Mouse (Mus musculus) layer of hippocampus, adult 2 months (tissue): ENCODE measurements around the gene Slc6a3. TPM values are rescaled to one million over a fixed set of nuclear protein-coding genes. Genes with fewer than 3 reads are reported as not detected.

Source experiments
- DNase-seq, 2 experiments: peaks; one replicate each; pipeline ENCODE4 v3.0.0; 2022; ENCODE audit warnings: low spot score in 2 of 2
- H3K27ac ChIP-seq: fragments of 200-600 bp; 2 replicates; pipeline ENCODE4 v1.8.1; 2022
- H3K4me3 ChIP-seq: fragments of 200-600 bp; 2 replicates; pipeline ENCODE4 v1.8.1; 2022; ENCODE audit warnings: mild to moderate bottlenecking
- CTCF ChIP-seq: fragments of 200-600 bp; conservative IDR thresholded peaks from 2 replicates; pipeline ENCODE4 v1.8.1; 2022; ENCODE audit warnings: antibody characterized with exemption, mild to moderate bottlenecking, moderate library complexity
- long read RNA-seq, 2 experiments: library from polyadenylated mRNA; stranded (forward); transcript quantifications; one replicate each; pipeline ENCODE4 v2.0.0; 2021; ENCODE audit warnings: borderline mapping rate in 2 of 2
- total RNA-seq, 2 experiments: library from RNA; stranded (reverse); gene quantifications; 2 replicates each; pipeline ENCODE4 v1.2.3; 2021

The Slc6a3 gene
- under 1 TPM in 1 of 2 experiments, not detected in 1; 0.20 TPM for total RNA-seq
- long read RNA-seq, experiment 1 = 0 reads
- long read RNA-seq, experiment 2 = 0 reads

DNA sequence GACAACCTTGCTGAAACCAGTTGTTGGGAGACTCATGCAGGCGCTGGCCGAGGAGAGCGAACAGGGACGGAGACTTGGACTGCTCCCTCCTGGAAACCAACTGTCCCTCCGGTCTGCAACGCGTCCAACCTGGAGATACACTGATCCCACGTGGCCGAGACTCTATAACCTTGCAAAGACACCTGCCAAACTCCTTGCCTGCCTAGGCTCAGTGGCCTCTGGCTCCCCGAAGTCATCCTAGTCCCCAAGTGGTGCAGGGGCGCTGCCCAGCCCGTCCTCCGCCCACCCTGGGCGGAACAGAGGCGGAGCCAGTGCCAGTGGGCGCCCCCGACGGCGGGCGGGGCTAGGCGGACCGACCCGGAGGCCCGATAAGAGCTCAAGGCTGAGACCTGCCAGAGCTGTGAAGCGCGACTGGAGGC lies at the start of gene Slc6a3:
Slc6a3 (plus strand) TSS at position 345 of the 419 bp plus-strand sequence.
- TF ChIP-seq CTCF = no peak
- Histone ChIP-seq H3K4me3 (peak within 1 kb of the TSS; percentile 45), H3K27ac (no peak within 1 kb of the TSS)
- DNase-seq = peak in 1 of 2 experiments; percentile 18

DNA sequence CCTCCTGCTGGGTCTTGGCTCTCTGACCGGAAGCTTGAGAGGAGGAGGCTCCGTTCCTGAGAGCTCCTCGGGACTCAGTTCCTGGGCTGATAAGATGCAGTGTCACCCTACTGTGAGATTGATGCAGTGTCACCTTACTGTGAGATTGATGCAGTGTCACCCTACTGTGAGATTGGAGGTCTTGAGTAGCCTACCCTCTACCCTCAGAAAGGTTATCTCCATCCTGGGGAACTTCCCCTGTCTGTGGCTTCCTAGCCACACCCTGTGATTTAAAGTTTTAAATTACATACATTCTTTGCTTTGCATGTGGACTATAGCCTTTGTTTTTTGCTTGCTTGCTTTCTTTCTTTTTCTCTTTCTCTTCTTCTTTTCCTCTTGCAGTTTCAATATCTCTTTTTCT lies 48.4 kb upstream of the Slc6a3 start:
- no peak for DNase-seq
- no peak overlapping the region for H3K27ac ChIP-seq
- H3K4me3 ChIP-seq = no peak overlapping the region
- no peak for TF ChIP-seq CTCF

DNA sequence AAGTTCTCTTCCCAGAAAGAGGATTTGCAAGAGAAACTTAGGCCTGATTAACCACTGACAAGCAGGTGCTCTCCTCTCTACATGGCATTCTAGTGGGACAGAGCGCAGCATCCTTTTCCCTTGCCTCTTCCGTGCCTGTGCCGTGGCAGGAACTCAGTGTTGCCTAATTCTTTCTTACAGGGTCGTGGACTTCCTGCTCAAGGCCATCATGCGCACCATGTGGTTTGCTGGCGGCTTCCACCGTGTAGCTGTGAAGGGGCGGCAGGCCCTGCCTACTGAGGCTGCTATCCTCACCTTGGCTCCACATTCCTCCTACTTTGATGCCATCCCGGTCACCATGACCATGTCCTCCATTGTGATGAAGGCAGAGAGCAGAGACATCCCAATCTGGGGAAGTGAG lies 47.8 kb upstream of the Slc6a3 start:
- DNase-seq = no peak
- no peak overlapping the region for H3K4me3 ChIP-seq
- no peak overlapping the region for H3K27ac ChIP-seq
- no peak for TF ChIP-seq CTCF

DNA sequence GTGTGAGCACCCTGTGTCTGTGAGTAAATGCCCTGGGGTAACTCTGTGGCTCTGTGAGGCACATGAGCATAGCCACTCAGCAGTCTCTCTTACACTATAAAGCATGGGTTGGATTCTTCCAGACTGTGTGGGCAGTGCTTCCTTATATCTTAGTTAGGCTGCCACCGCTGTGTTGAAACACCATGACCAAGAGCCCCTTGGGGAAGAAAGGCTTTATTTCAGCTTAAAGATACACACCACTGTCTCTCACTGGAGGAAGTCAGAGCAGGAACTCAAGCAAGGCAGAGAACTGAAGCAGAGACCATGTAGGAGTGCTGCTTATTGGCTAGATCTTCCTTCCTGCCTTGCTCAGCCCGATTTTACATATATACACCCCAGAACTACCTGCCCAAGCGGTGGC lies 46.6 kb upstream of the Slc6a3 start:
- TF ChIP-seq CTCF = no peak
- DNase-seq = no peak
- Histone ChIP-seq H3K4me3 (no peak overlapping the region), H3K27ac (no peak overlapping the region)

DNA sequence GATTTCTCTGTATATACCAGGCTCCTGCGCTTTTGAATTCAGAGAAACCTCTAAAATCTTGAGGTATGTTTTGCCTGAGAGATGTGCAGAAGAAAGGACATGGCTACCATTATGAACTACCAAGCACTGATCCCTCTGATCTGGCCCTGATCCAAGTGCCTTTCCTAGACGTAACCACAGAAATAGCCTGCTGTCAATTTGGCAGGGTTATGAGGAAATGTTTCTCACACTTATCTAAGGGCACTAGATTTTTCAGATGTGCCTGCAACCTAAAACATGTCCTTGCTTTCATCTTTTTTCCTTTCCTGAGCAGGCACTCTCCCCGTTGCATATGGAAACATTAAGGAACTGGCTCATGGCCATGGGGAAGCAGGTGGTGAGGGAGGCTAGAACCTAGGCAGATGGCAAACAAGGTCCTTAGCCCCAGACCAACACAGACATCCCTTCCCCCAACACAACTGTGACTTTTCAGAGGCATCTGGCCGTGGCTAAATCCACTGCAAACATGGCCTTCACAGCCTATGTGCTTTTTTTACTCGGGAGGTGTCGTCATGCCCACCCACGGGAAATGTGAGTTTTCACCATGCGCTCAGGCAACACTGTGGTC lies 45.9 kb upstream of the Slc6a3 start:
- Histone ChIP-seq H3K4me3 (no peak overlapping the region), H3K27ac (peak overlapping the region; percentile 29; the same call in 1 of the 2 replicates)
- no peak for TF ChIP-seq CTCF
- no peak for DNase-seq

DNA sequence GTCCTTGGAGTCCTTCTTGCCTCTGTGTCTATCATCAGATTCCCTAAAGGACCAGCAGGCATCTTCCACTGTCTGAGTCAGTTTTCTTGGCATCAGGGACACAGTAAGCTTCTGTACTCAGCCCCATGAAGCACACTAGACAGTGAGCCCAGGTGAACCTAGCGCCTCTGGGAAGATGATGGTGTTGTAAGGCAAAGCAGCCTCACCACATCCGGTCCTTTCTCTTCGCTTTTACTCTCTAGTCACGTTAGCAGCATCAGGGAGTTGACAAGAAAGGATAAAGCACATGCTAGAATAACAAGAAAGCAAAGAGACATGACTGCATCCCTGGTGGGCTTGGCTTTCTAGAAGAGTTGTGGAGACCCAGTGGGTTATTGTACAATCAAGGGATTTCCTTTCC lies 43.4 kb upstream of the Slc6a3 start:
- TF ChIP-seq CTCF = no peak
- Histone ChIP-seq H3K4me3 (no peak overlapping the region), H3K27ac (no peak overlapping the region)
- no peak for DNase-seq

DNA sequence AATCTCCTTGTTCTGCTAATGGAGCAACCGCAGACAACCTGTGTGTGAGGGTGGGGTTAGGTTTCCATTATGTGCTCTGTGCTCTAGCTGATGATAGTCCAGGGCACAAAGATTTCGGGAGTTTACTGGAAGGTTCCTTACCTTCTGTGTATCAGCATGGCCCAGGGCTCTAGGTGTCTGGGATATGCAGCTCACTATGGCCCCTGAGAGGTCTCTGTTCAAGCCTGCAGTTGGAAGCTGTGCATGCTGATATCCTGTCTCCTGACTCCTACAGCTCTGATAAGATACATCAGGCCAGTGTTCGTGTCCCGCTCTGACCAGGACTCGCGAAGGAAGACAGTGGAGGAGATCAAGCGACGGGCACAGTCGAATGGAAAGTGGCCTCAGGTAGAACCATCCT lies 42.0 kb upstream of the Slc6a3 start:
- no peak for DNase-seq
- TF ChIP-seq CTCF = no peak
- Histone ChIP-seq H3K4me3 (no peak overlapping the region), H3K27ac (no peak overlapping the region)

DNA sequence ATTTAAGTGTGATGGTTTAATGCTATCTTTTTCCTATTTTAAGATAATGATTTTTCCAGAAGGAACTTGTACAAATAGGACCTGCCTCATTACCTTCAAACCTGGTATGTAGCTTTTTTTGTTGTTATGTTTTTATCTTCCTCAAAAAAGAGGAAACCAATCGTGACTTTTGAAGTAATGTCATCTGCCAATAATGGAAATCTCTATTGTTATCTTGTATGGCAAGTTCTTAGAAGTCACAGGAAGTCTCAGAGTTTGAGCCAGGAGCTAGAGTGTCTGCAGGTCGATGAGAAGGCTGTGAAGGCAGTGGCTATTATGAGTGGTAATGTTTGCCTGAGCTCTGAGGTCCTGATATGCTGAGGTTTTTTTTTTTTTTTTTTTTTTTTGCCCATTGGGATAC lies 40.4 kb upstream of the Slc6a3 start:
- Histone ChIP-seq H3K4me3 (no peak overlapping the region), H3K27ac (no peak overlapping the region)
- no peak for TF ChIP-seq CTCF
- DNase-seq = no peak

DNA sequence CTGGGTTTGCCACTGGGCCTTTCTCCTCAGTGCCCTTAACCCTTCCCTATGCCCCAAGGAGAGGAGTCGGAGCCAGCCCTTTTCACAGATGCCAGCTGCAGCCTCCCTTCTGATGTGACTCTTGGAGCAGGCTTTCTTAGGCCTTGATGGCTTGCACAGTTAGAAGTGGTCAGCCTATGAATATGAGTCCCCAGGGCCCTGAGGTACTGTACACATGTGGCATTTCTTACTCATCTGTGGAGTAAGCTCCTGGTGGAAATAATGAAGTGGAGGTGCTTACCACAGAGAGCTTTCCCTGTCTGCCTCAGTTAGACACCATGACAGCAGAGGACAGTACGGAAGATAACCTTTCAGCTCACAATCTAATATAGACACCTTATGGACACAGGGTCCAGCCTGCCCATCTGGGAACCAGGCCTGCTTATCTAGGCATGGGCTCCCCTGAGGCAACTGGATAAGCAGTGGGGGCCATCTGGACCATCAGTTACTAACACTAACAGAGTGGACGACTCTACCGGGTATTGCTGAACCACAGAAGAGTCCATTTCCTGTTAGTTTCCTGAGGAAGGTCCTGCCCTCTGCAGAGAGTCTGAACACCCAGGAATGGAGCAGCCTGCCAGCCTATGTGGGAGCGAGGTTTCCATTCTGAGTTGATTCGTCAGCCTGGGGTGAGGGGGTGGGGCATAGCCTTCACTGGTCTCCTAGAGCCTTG lies 36.5 kb upstream of the Slc6a3 start:
- no peak for TF ChIP-seq CTCF
- no peak overlapping the region for H3K4me3 ChIP-seq
- no peak overlapping the region for H3K27ac ChIP-seq
- no peak for DNase-seq

DNA sequence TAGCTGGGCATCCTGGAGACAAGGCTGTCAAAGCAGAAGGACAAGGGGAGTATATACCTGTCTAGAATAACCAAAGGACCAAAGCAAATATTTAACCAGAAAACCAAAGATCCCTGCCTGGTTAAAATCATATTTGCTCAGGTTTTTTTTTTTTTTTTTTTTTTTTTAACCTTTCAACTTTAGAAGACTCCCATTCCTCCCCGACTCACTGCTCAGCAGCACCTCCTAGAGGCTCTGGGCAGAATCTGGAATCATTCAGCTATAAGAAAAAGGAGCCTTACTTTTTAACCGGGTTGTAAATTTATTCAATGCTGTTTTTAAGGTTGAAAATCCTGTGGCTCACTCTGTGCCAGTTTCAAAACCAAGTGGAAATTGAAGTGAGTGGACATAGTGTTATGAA lies 33.8 kb upstream of the Slc6a3 start:
- no peak for DNase-seq
- TF ChIP-seq CTCF = peak; percentile 75
- no peak overlapping the region for H3K4me3 ChIP-seq
- H3K27ac ChIP-seq = no peak overlapping the region

DNA sequence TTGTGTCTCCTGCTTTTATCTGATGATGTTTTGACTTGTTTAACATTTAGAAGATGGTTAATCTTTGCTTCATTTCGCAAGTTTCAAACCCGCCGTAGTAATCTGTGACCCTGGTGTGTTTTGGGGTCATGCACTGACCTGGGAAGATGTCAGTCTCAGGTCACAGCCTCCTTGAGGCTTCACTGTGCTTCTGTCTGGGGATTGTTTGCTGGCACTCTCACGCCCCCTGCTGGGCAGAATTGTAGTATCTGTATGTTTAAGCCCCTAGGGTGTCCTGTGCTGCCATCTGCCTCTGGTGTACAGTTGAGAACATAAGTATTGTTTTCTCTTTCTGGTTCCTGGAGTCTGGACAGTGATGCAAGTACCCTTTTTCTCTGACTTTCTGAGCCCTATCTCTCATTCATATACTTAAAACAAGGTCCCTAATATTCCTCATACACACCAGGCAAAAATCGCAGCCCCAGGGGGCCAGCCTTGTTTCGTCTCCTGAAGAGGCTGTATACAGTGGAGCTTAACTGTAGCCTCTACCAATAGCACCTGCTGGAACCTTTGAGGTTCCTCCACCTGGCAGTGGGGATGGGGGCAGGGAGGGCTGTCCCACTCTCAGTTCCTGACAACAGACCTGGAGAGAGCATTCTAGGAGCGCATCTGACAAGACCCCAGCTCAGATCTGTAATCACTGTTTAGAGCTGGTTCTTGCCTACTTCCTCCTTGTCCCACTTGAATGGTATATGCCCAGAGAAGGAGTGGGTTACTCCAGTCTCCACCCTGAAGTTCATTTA lies 30.7 kb upstream of the Slc6a3 start:
- Histone ChIP-seq H3K4me3 (no peak overlapping the region), H3K27ac (no peak overlapping the region)
- TF ChIP-seq CTCF = peak; percentile 94
- peak; percentile 82 to 87 for DNase-seq

DNA sequence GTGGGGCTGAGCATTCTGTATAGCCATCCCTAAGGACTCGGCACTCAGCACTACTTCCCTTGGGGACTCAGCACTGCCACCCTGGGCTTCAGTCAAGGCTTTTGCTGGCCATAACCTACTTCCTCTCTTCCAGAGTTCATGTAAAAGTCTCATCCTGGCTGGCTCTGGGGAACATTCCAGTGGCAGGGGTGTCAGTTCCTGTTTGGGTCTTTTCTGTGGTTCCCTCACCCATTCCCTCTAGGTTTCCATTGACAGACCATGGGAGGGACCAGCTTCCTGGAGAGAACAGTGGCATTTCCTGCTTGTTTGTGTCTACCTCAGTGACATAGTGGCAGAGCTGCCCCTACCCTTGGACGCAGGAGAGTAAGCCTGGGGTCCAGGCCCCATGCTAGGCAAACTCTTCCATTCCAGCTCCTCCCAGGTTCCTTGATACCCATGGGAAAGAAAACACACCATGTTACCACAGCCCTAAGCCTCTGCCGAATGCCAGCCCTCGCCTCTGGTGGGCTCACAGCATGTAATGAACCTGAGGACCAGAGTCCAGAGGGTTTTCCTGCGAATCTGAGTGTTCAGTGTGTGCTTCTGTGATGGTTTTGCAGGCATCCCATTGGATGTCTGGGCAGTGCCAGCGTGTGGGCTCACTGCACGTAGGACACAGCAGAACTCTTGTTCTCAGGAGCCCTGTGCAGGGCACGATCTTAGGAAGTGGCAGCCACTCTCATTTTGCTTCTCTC lies 27.6 kb upstream of the Slc6a3 start:
- TF ChIP-seq CTCF = no peak
- Histone ChIP-seq H3K27ac (0 out of 2 replicates have a peak overlapping the region, but pooled peaks have one; percentile 23), H3K4me3 (no peak overlapping the region)
- no peak for DNase-seq

DNA sequence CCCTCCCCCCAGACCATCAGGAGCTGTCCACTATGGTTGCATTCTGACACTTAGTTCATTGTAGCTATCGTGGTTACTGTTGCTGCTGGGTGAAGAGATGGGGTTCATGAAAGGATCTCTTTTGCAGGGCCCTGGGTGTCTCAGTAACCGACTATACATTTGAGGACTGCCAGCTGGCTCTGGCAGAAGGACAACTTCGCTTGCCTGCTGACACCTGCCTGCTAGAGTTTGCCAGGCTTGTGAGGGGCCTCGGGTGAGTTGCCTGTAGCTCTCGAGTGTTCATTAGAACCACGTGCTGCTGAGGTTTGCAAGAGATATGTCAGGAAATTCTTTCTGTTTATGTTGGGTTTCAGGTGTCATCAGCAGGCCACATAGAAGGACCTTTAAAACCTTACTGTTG lies 26.7 kb upstream of the Slc6a3 start:
- Histone ChIP-seq H3K4me3 (no peak overlapping the region), H3K27ac (no peak overlapping the region)
- no peak for TF ChIP-seq CTCF
- DNase-seq = no peak
